In genomic region chr7:92532351-92533036, GRCm38 (mm10) we compare ENCODE assay signal across 15 mouse cellular contexts. TPM values are rescaled to one million over a fixed set of nuclear protein-coding genes. Genes with fewer than 3 reads are reported as not detected.
A peak's percentile ranks its signal among the peaks of the same experiment; 100 is the strongest.
DNase-seq lines count a peak whose midpoint lies in the region; ATAC-seq lines count a peak whose summit lies in the region.
"Had no signal": no experiment of that assay in that cellular context is flagged by ENCODE, and none has a peak within 500 bp of the region (broad histone marks: within the 10 kb centered on the region; RNA-seq: fewer than 3 reads in every experiment).

No protein-coding gene starts in this region.

- H3K9me3 ChIP-seq in embryonic facial prominence, embryonic 14.5 days (ENCODE audit: control insufficient read depth, low read length): no peaks in the 10 kb centered on the region
- H3K9me3 ChIP-seq in embryonic facial prominence, embryonic 10.5 days: no peaks in the 10 kb centered on the region
- H3K9me3 ChIP-seq in forebrain, embryonic 12.5 days: no peaks in the 10 kb centered on the region
- no peaks in the 10 kb centered on the region for H3K9me3 ChIP-seq in hindbrain, embryonic 16.5 days (ENCODE audit: control insufficient read depth, low read length)
- H3K9me3 ChIP-seq in neural tube, embryonic 14.5 days (ENCODE audit: control insufficient read depth, low read length): no peaks in the 10 kb centered on the region
- H3K9me3 ChIP-seq: liver, embryonic 13.5 days had no signal

- H3K4me2 ChIP-seq in embryonic facial prominence, embryonic 14.5 days (ENCODE audit: low read depth, low read length): no peak overlapping the region
- no peak overlapping the region for H3K4me2 ChIP-seq in forebrain, embryonic 12.5 days
- no peak overlapping the region for H3K4me2 ChIP-seq in hindbrain, embryonic 16.5 days (ENCODE audit: low read length)
- no peak overlapping the region for H3K4me2 ChIP-seq in neural tube, embryonic 14.5 days (ENCODE audit: low read depth, low read length)
- H3K4me2 ChIP-seq: liver, embryonic 13.5 days had no signal

- intact Hi-C loops in heart, postnatal 14 days (cut with DNase I): no loop called here

- H3K4me3 ChIP-seq in embryonic facial prominence, embryonic 14.5 days (ENCODE audit: low read depth, low read length): no peak overlapping the region
- H3K4me3 ChIP-seq in embryonic facial prominence, embryonic 10.5 days: no peak overlapping the region
- H3K4me3 ChIP-seq in forebrain, embryonic 12.5 days (replicated peaks): no peak overlapping the region
- H3K4me3 ChIP-seq in hindbrain, embryonic 16.5 days (ENCODE audit: low read length): no peak overlapping the region
- no peak overlapping the region for H3K4me3 ChIP-seq in neural tube, embryonic 14.5 days (ENCODE audit: low read depth, low read length)
- H3K4me3 ChIP-seq: liver, embryonic 13.5 days had no signal

- no peaks in the 10 kb centered on the region for H3K4me1 ChIP-seq in embryonic facial prominence, embryonic 14.5 days (ENCODE audit: control insufficient read depth, insufficient read depth, low read length)
- no peaks in the 10 kb centered on the region for H3K4me1 ChIP-seq in embryonic facial prominence, embryonic 10.5 days
- H3K4me1 ChIP-seq in forebrain, embryonic 12.5 days: peaks cover 5% of the 10 kb centered on the region; the same call in 1 of the 2 replicates
- peaks cover 3% of the 10 kb centered on the region; the same call in 1 of the 2 replicates for H3K4me1 ChIP-seq in hindbrain, embryonic 16.5 days (ENCODE audit: control insufficient read depth, insufficient read depth, low read depth, low read length)
- H3K4me1 ChIP-seq in neural tube, embryonic 14.5 days (ENCODE audit: control insufficient read depth, insufficient read depth, low read length): no peaks in the 10 kb centered on the region
- H3K4me1 ChIP-seq: liver, embryonic 13.5 days had no signal

- ATAC-seq in embryonic facial prominence, embryonic 14.5 days (ENCODE audit: low read depth): peak; percentile 74; the same call in 1 of the 2 replicates
- peak; percentile 89 for ATAC-seq in forebrain, embryonic 12.5 days (ENCODE audit: low FRiP score)
- peak; percentile 75 for ATAC-seq in hindbrain, embryonic 16.5 days
- peak; percentile 71; the same call in 1 of the 2 replicates for ATAC-seq in neural tube, embryonic 14.5 days (ENCODE audit: low read depth)
- no peak for ATAC-seq in activated CD4-positive, CD25-positive, alpha-beta regulatory T cell, adult 4 months
- ATAC-seq: inflammation-experienced regulatory T-cells, adult 6 months; lung, postnatal 0 days; Patski had no signal

- peak; percentile 71 for DNase-seq in embryonic facial prominence, embryonic 14.5 days (ENCODE audit: low spot score)
- no peak for DNase-seq in embryonic facial prominence, embryonic 10.5 days (ENCODE audit: low spot score)
- DNase-seq in cerebellum, adult 11 months: no peak
- DNase-seq in heart, postnatal 14 days: no peak
- DNase-seq: cerebellum, postnatal 36 days; kidney, postnatal 14 days; liver, embryonic 13.5 days; thymus, postnatal 14 days had no signal

- H3K27ac ChIP-seq in embryonic facial prominence, embryonic 14.5 days (replicated peaks; ENCODE audit: low read depth, low read length): no peak overlapping the region
- H3K27ac ChIP-seq in embryonic facial prominence, embryonic 10.5 days (replicated peaks): no peak overlapping the region
- H3K27ac ChIP-seq in forebrain, embryonic 12.5 days: peak overlapping the region; percentile 81
- peak overlapping the region; percentile 55 for H3K27ac ChIP-seq in hindbrain, embryonic 16.5 days (ENCODE audit: low read depth, low read length)
- 0 out of 2 replicates have a peak overlapping the region, but pooled peaks have one; percentile 11 for H3K27ac ChIP-seq in neural tube, embryonic 14.5 days (ENCODE audit: low read depth, low read length)
- H3K27ac ChIP-seq: liver, embryonic 13.5 days had no signal

- no peaks in the 10 kb centered on the region for H3K27me3 ChIP-seq in embryonic facial prominence, embryonic 14.5 days (replicated peaks; ENCODE audit: control insufficient read depth, insufficient read depth, low read length)
- no peaks in the 10 kb centered on the region for H3K27me3 ChIP-seq in embryonic facial prominence, embryonic 10.5 days (replicated peaks; ENCODE audit: low read depth, poor library complexity, severe bottlenecking)
- H3K27me3 ChIP-seq in forebrain, embryonic 12.5 days: no peaks in the 10 kb centered on the region
- H3K27me3 ChIP-seq in hindbrain, embryonic 16.5 days (replicated peaks; ENCODE audit: control insufficient read depth, insufficient read depth, low read length): no peaks in the 10 kb centered on the region
- H3K27me3 ChIP-seq in neural tube, embryonic 14.5 days (ENCODE audit: control insufficient read depth, insufficient read depth, low read length): no peaks in the 10 kb centered on the region
- H3K27me3 ChIP-seq: liver, embryonic 13.5 days had no signal

- WGBS in embryonic facial prominence, embryonic 14.5 days: 33% methylated on average over 6 of the region's 6 CpGs
- WGBS in embryonic facial prominence, embryonic 10.5 days: 65% methylated on average over 6 of the region's 6 CpGs
- WGBS in forebrain, embryonic 12.5 days: 55% methylated on average over 6 of the region's 6 CpGs
- 26% methylated on average over 6 of the region's 6 CpGs for WGBS in hindbrain, embryonic 16.5 days
- 31% methylated on average over 6 of the region's 6 CpGs for WGBS in neural tube, embryonic 14.5 days

- H3K9ac ChIP-seq in embryonic facial prominence, embryonic 14.5 days (ENCODE audit: low read depth, low read length): no peak overlapping the region
- H3K9ac ChIP-seq in forebrain, embryonic 12.5 days: no peak overlapping the region
- no peak overlapping the region for H3K9ac ChIP-seq in hindbrain, embryonic 16.5 days (ENCODE audit: low read depth, low read length)
- no peak overlapping the region for H3K9ac ChIP-seq in neural tube, embryonic 14.5 days (replicated peaks; ENCODE audit: low read depth, low read length)
- H3K9ac ChIP-seq: liver, embryonic 13.5 days had no signal

- no peaks in the 10 kb centered on the region for H3K36me3 ChIP-seq in embryonic facial prominence, embryonic 14.5 days (ENCODE audit: control insufficient read depth, insufficient read depth, low read length)
- H3K36me3 ChIP-seq in embryonic facial prominence, embryonic 10.5 days (replicated peaks): no peaks in the 10 kb centered on the region
- no peaks in the 10 kb centered on the region for H3K36me3 ChIP-seq in forebrain, embryonic 12.5 days (replicated peaks)
- H3K36me3 ChIP-seq in hindbrain, embryonic 16.5 days (ENCODE audit: control insufficient read depth, insufficient read depth, low read length): no peaks in the 10 kb centered on the region
- no peaks in the 10 kb centered on the region for H3K36me3 ChIP-seq in neural tube, embryonic 14.5 days (ENCODE audit: control insufficient read depth, insufficient read depth, low read length)
- H3K36me3 ChIP-seq: liver, embryonic 13.5 days had no signal

RNA-seq across cellular contexts. Expression of gene Ccdc90b, which starts 28.5 kb away (rescaled TPM):
- 49.0 and 56.1 TPM in 2 replicates for polyA plus RNA-seq in embryonic facial prominence, embryonic 14.5 days (2014; fragmentation: Nextera tagmentation; extraction: Ambion mirVana)
- polyA plus RNA-seq in embryonic facial prominence, embryonic 10.5 days (2016; fragmentation: Nextera tagmentation; extraction: Ambion mirVana): 49.1 and 51.1 TPM in 2 replicates
- polyA plus RNA-seq in forebrain, embryonic 12.5 days (2016; fragmentation: Nextera tagmentation; extraction: Ambion mirVana): 75.3 and 77.7 TPM in 2 replicates
- 54.0 and 54.8 TPM in 2 replicates for polyA plus RNA-seq in hindbrain, embryonic 16.5 days (2015; fragmentation: Nextera tagmentation; extraction: Ambion mirVana)
- 59.0 and 62.4 TPM in 2 replicates for polyA plus RNA-seq in neural tube, embryonic 14.5 days (2014; fragmentation: Nextera tagmentation; extraction: Ambion mirVana)
- total RNA-seq in heart, postnatal 14 days (2021): 10 to 100 TPM; 30.8 TPM
- 10 to 100 TPM; 11.0 TPM for polyA plus RNA-seq in activated CD4-positive, CD25-positive, alpha-beta regulatory T cell, adult 4 months (2017; shearing (Covaris generic))

Comparison
In these comparisons a context has a peak if more than half of its experiments do, and no peak if none do; other contexts are left out.
1. H3K27ac ChIP-seq: peak in forebrain, embryonic 12.5 days (single experiment), hindbrain, embryonic 16.5 days (single experiment) and neural tube, embryonic 14.5 days (single experiment); none in embryonic facial prominence, embryonic 14.5 days (single experiment) and embryonic facial prominence, embryonic 10.5 days (single experiment).